Mouse (Mus musculus): ENCODE results near the gene Aspa. TPM values are rescaled to one million over a fixed set of nuclear protein-coding genes. Genes with fewer than 3 reads are reported as not detected.
"Not testable (repeated sequence)": the region's sequence is repeated elsewhere in the genome, so short reads cannot be mapped to it uniquely, and the experiment has no call there.

The Aspa gene
- polyA plus RNA-seq (2015; fragmentation: Nextera tagmentation; extraction: Ambion mirVana), result 1.4 and 1.8 TPM in 2 replicates

- Histone ChIP-seq H3K9ac (ENCODE audit: low read length) (no peak within 1 kb of the TSS), H3K27me3 (ENCODE audit: control insufficient read depth, insufficient read depth, low read depth, low read length) (no peaks in the 10 kb centered on the region), H3K4me3 (ENCODE audit: low read length) (no peak within 1 kb of the TSS), H3K4me2 (ENCODE audit: low read depth, low read length) (no peak within 1 kb of the TSS), H3K9me3 (ENCODE audit: control insufficient read depth, low read length) (no peaks in the 10 kb centered on the region; the same call in 1 of the 2 replicates), H3K4me1 (replicated peaks; ENCODE audit: control insufficient read depth, insufficient read depth, low read length) (peaks cover 7% of the 10 kb centered on the region; the same call in 1 of the 2 replicates), H3K36me3 (ENCODE audit: control insufficient read depth, insufficient read depth, low read length) (no peaks in the 10 kb centered on the region), H3K27ac (ENCODE audit: low read length) (no peak within 1 kb of the TSS)
- WGBS, result 70% methylated on average over 27 of the region's 27 CpGs
- no peak for ATAC-seq (ENCODE audit: low read depth)
Measured at GRCm38 (mm10) chr11:73329442-73329841, at the start of gene Aspa, which contains the start of the genes Gm49340 and Spata22. TSS of gene Aspa (minus strand) at chr11:73329596. TSS of gene Gm49340 (plus strand) at chr11:73329741. TSS of gene Spata22 (plus strand) at chr11:73329741.

- Histone ChIP-seq H3K27me3 (ENCODE audit: control insufficient read depth, insufficient read depth, low read depth, low read length) (no peaks in the 10 kb centered on the region), H3K4me3 (ENCODE audit: low read length) (no peak within 1 kb of the TSS), H3K4me2 (ENCODE audit: low read depth, low read length) (no peak within 1 kb of the TSS), H3K27ac (ENCODE audit: low read length) (no peak within 1 kb of the TSS), H3K9ac (ENCODE audit: low read length) (no peak within 1 kb of the TSS), H3K36me3 (ENCODE audit: control insufficient read depth, insufficient read depth, low read length) (no peaks in the 10 kb centered on the region), H3K9me3 (ENCODE audit: control insufficient read depth, low read length) (no peaks in the 10 kb centered on the region), H3K4me1 (replicated peaks; ENCODE audit: control insufficient read depth, insufficient read depth, low read length) (no peaks in the 10 kb centered on the region)
- WGBS, result 72% methylated on average over 2 of the region's 2 CpGs
- ATAC-seq (ENCODE audit: low read depth), result no peak
Measured at GRCm38 (mm10) chr11:73370946-73371345, 41.5 kb upstream of the Aspa start, which contains the start of gene Olfr376. TSS of gene Olfr376 (plus strand) at chr11:73371246.

DNA sequence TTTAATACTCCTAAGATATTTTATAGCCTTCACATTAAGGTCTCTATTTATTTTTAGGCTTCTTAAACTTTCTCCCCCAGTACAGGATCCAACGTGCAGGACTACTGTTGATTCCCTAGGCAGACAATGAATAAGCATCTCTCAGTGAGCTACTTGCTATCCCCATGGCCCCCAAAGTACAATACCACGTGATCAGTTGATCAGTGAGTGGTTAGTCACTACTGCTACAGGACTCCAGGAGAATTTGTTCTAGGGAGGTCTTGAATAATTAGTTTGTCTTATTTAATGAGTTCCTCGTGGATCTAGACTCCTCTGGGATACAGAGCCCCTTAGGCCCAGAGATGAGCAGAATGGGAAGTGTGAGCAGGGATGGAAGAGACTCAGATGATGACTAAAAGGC is 21.1 kb upstream of the Aspa start, which contains the start of gene Olfr20:
Gene Olfr20, plus strand, starts transcription at position 301 of the 400 bp plus-strand sequence.
- Histone ChIP-seq H3K4me3 (ENCODE audit: low read length) (no peak within 1 kb of the TSS), H3K36me3 (ENCODE audit: control insufficient read depth, insufficient read depth, low read length) (no peaks in the 10 kb centered on the region), H3K27me3 (ENCODE audit: control insufficient read depth, insufficient read depth, low read depth, low read length) (no peaks in the 10 kb centered on the region), H3K4me2 (ENCODE audit: low read depth, low read length) (no peak within 1 kb of the TSS), H3K4me1 (replicated peaks; ENCODE audit: control insufficient read depth, insufficient read depth, low read length) (no peaks in the 10 kb centered on the region), H3K9me3 (ENCODE audit: control insufficient read depth, low read length) (no peaks in the 10 kb centered on the region), H3K27ac (ENCODE audit: low read length) (no peak within 1 kb of the TSS), H3K9ac (ENCODE audit: low read length) (no peak within 1 kb of the TSS)
- ATAC-seq (ENCODE audit: low read depth), result no peak
- 38% methylated on average over 3 of the region's 3 CpGs for WGBS

DNA sequence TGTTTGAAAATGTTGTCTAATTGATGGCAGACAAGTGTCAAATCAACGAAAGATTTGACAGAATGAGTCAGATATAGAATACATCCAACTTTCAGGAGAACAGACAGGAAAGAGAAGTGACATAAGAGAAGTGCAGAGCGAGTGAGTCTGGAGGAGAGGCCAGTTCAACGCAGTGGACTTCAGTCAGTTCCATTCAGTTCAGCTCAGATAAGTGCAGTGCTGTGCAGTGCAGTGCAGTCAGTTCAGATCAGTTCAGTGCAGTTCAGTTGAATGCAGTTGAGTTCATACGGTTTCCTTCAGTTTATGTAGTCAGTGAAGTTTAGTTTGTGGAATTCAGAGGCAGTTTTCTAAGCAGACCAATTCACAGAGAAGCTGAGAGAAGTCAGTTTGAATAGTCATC is 7.5 kb upstream of the Aspa start:
- Histone ChIP-seq H3K9me3 (ENCODE audit: control insufficient read depth, low read length) (no peaks in the 10 kb centered on the region), H3K27ac (ENCODE audit: low read length) (no peak overlapping the region), H3K4me1 (replicated peaks; ENCODE audit: control insufficient read depth, insufficient read depth, low read length) (no peaks in the 10 kb centered on the region), H3K27me3 (ENCODE audit: control insufficient read depth, insufficient read depth, low read depth, low read length) (no peaks in the 10 kb centered on the region), H3K4me2 (ENCODE audit: low read depth, low read length) (no peak overlapping the region), H3K36me3 (ENCODE audit: control insufficient read depth, insufficient read depth, low read length) (no peaks in the 10 kb centered on the region), H3K4me3 (ENCODE audit: low read length) (no peak overlapping the region), H3K9ac (ENCODE audit: low read length) (no peak overlapping the region)
- ATAC-seq (ENCODE audit: low read depth), result no peak
- 74% methylated on average over 4 of the region's 4 CpGs for WGBS

DNA sequence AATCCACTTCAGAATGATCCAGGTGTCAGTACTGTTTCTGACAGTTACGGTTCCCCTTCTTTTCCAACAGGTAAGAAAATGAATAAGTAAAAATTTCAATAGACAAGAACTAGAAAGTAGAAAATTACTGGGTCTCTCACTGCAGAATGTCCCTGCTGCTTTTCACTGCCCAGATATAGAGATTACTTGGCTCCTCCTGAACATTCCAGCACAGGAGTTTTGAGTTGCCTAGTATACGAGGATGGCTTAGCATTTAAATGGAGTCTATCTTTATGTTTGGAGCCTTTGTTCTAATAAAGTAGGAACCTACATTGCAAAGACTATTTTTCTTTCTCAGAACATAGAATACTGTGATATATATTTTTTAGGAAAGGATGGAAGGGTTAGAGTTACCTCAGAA is 4.0 kb upstream of the Aspa start:
- Histone ChIP-seq H3K4me1 (replicated peaks; ENCODE audit: control insufficient read depth, insufficient read depth, low read length) (no peaks in the 10 kb centered on the region), H3K4me2 (ENCODE audit: low read depth, low read length) (no peak overlapping the region), H3K27ac (ENCODE audit: low read length) (no peak overlapping the region), H3K9me3 (ENCODE audit: control insufficient read depth, low read length) (no peaks in the 10 kb centered on the region; the same call in 1 of the 2 replicates), H3K27me3 (ENCODE audit: control insufficient read depth, insufficient read depth, low read depth, low read length) (no peaks in the 10 kb centered on the region), H3K9ac (ENCODE audit: low read length) (no peak overlapping the region), H3K4me3 (ENCODE audit: low read length) (no peak overlapping the region), H3K36me3 (ENCODE audit: control insufficient read depth, insufficient read depth, low read length) (no peaks in the 10 kb centered on the region)
- 74% methylated on average over 2 of the region's 2 CpGs for WGBS
- ATAC-seq (ENCODE audit: low read depth), result no peak

DNA sequence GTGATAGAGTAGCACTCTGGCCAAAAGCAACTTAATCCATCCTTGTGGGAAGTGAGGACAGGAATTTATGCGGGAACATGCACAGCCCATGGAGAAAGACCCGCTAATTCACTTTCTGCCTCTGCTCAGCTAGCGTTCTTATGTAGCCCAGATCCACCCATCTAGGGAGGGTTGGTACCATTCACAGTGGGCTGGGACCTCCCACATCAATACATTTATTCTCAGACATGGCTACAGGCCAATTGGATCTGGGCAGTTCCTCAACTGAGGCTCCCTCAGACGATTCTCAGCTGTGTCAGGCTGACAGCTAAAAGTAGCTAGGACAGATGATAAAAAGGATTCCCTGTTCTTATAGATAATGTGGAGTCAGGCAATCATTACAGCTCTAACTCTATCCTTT is 2.0 kb downstream of the Aspa start:
- H3K36me3 ChIP-seq (ENCODE audit: control insufficient read depth, insufficient read depth, low read length), result no peaks in the 10 kb centered on the region
- 57% methylated on average over 4 of the region's 4 CpGs for WGBS
- no peaks in the 10 kb centered on the region for H3K27me3 ChIP-seq (ENCODE audit: control insufficient read depth, insufficient read depth, low read depth, low read length)
- ATAC-seq (ENCODE audit: low read depth), result peak; percentile 86
- peaks cover 7% of the 10 kb centered on the region; the same call in 1 of the 2 replicates for H3K4me1 ChIP-seq (replicated peaks; ENCODE audit: control insufficient read depth, insufficient read depth, low read length)
- H3K4me3 ChIP-seq (ENCODE audit: low read length), result no peak overlapping the region
- no peak overlapping the region for H3K4me2 ChIP-seq (ENCODE audit: low read depth, low read length)
- no peak overlapping the region; the same call in 1 of the 2 replicates for H3K27ac ChIP-seq (ENCODE audit: low read length)
- H3K9ac ChIP-seq (ENCODE audit: low read length), result no peak overlapping the region
- no peaks in the 10 kb centered on the region; the same call in 1 of the 2 replicates for H3K9me3 ChIP-seq (ENCODE audit: control insufficient read depth, low read length)

- no peaks in the 10 kb centered on the region; the same call in 1 of the 2 replicates for H3K9me3 ChIP-seq (ENCODE audit: control insufficient read depth, low read length)
- WGBS, result 29% methylated on average over 12 of the region's 12 CpGs
- peak overlapping the region; percentile 10 for H3K4me2 ChIP-seq (ENCODE audit: low read depth, low read length)
- no peak overlapping the region for H3K9ac ChIP-seq (ENCODE audit: low read length)
- H3K27me3 ChIP-seq (ENCODE audit: control insufficient read depth, insufficient read depth, low read depth, low read length), result no peaks in the 10 kb centered on the region
- H3K4me3 ChIP-seq (ENCODE audit: low read length), result no peak overlapping the region
- H3K36me3 ChIP-seq (ENCODE audit: control insufficient read depth, insufficient read depth, low read length), result no peaks in the 10 kb centered on the region
- ATAC-seq (ENCODE audit: low read depth), result 0 out of 2 replicates have a peak, but pooled peaks have one; percentile 52
- peaks cover 7% of the 10 kb centered on the region; the same call in 1 of the 2 replicates for H3K4me1 ChIP-seq (replicated peaks; ENCODE audit: control insufficient read depth, insufficient read depth, low read length)
- no peak overlapping the region for H3K27ac ChIP-seq (ENCODE audit: low read length)
Measured at GRCm38 (mm10) chr11:73326485-73326886, 2.9 kb downstream of the Aspa start.

- Histone ChIP-seq H3K9ac (ENCODE audit: low read length) (no peak overlapping the region), H3K4me1 (replicated peaks; ENCODE audit: control insufficient read depth, insufficient read depth, low read length) (peaks cover 7% of the 10 kb centered on the region; the same call in 1 of the 2 replicates), H3K4me2 (ENCODE audit: low read depth, low read length) (no peak overlapping the region), H3K9me3 (ENCODE audit: control insufficient read depth, low read length) (no peaks in the 10 kb centered on the region), H3K27me3 (ENCODE audit: control insufficient read depth, insufficient read depth, low read depth, low read length) (no peaks in the 10 kb centered on the region), H3K27ac (ENCODE audit: low read length) (no peak overlapping the region), H3K36me3 (ENCODE audit: control insufficient read depth, insufficient read depth, low read length) (no peaks in the 10 kb centered on the region), H3K4me3 (ENCODE audit: low read length) (no peak overlapping the region)
- WGBS, result 60% methylated on average over 9 of the region's 9 CpGs
- no peak for ATAC-seq (ENCODE audit: low read depth)
Measured at GRCm38 (mm10) chr11:73323906-73324830, 5.2 kb downstream of the Aspa start.

DNA sequence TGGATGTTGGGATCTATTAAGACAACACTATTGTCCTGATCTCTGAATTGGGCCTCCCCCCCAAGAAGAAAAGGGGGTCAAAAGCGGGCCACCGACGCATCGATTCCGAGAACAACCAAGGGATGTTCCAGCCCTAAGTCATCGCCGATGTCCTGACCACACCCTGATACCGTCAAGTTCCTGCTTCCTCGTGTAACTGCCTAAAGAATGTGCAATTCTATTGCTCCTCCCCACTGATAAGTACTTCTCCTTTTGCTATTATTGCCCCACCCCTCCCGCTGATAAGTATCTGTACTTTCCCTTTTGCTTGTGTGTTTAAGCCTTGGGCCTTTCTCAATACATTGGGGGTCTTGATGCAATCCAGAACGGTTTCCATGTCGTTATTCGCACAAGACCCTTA is 8.3 kb downstream of the Aspa start:
- H3K9ac ChIP-seq (ENCODE audit: low read length); H3K27ac ChIP-seq (ENCODE audit: low read length); H3K27me3 ChIP-seq (ENCODE audit: control insufficient read depth, insufficient read depth, low read depth, low read length); H3K4me2 ChIP-seq (ENCODE audit: low read depth, low read length); ATAC-seq (ENCODE audit: low read depth); H3K36me3 ChIP-seq (ENCODE audit: control insufficient read depth, insufficient read depth, low read length); H3K4me3 ChIP-seq (ENCODE audit: low read length); H3K4me1 ChIP-seq (replicated peaks; ENCODE audit: control insufficient read depth, insufficient read depth, low read length); H3K9me3 ChIP-seq (ENCODE audit: control insufficient read depth, low read length): not testable (repeated sequence)
- 87% methylated on average over 13 of the region's 13 CpGs for WGBS
